Mouse (Mus musculus): ENCODE measurements around the gene Inka1. TPM values are rescaled to one million over a fixed set of nuclear protein-coding genes. Genes with fewer than 3 reads are reported as not detected.

The Inka1 gene
- polyA plus RNA-seq, 1 experiment from 2014 or later, result 22.8 TPM

DNA sequence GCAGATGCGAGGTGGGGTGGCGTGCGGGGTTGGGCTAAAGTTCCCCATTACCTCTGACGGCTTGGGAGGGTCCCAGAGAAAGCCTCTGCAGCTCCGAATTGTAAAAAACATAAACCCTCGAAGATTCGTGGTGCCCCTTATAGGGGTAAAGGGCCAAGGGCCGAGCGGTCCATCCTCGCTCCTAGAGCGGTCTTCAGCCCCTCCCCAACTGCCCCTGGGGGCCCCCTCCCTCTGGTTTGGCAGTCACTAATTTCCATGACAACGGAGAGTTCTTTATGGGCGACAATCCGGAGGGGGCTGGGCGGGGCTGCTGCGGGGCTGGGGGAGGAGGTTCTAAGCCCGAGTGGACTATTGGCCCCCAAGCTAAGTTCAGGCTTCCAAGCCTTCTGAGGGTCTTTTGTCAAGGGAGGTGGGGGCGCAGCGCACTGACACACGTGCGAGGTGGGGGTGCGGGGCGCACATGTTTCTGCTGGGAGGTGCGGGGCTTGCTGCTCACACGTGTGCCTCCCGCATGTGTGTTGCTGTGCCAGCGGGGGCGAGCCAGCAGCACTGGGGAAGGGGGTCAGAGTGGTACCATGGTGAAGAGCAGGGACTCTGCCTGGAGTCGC, 49.4 kb downstream of the Inka1 start:
- under 1% methylated on average over 29 of the region's 29 CpGs for WGBS
- Histone ChIP-seq H3K4me2 (ENCODE audit: low read depth, low read length, severe bottlenecking) (peak overlapping the region; percentile 98), H3K9me3 (ENCODE audit: control insufficient read depth, low read length) (no peaks in the 10 kb centered on the region), H3K36me3 (ENCODE audit: control insufficient read depth, insufficient read depth, low read length) (no peaks in the 10 kb centered on the region), H3K9ac (ENCODE audit: low read length) (peak overlapping the region; percentile 67), H3K4me1 (replicated peaks; ENCODE audit: control insufficient read depth, insufficient read depth, low read length) (peaks cover 13% of the 10 kb centered on the region; the same call in 1 of the 2 replicates), H3K4me3 (ENCODE audit: low read depth, low read length) (peak overlapping the region; percentile 52), H3K27me3 (ENCODE audit: control insufficient read depth, insufficient read depth, low read length) (no peaks in the 10 kb centered on the region), H3K27ac (ENCODE audit: low read depth, low read length) (no peak overlapping the region)
- ATAC-seq (replicated peaks; ENCODE audit: low FRiP score), result peak; percentile 80
- DNase-seq (ENCODE audit: low spot score), result peak; percentile 67

DNA sequence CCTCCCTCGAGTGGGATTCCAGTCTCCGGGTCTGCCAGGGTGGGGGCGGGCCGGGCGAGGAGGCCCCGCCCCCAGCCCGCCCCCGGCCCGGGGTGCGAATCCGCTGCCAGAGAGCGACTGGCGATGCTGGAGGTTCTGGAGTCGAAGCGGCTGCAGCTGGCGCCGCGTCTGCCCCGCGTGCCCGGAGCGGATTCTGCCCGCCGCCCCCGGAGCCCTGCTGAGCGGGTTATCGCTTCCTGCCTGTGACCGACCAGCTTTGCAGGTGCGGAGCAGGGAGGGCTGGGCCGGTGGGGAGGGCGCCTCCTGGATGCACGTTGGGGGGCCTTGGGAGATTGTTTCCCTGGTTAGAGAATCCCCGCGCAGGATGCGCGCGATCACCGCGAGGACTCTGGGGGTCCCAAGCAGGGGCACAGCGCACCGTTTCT, 49.9 kb downstream of the Inka1 start:
- DNase-seq (ENCODE audit: low spot score), result peak; percentile 72
- under 1% methylated on average over 34 of the region's 41 CpGs for WGBS
- Histone ChIP-seq H3K4me2 (ENCODE audit: low read depth, low read length, severe bottlenecking) (peak overlapping the region; percentile 98), H3K36me3 (ENCODE audit: control insufficient read depth, insufficient read depth, low read length) (no peaks in the 10 kb centered on the region), H3K4me1 (replicated peaks; ENCODE audit: control insufficient read depth, insufficient read depth, low read length) (peaks cover 13% of the 10 kb centered on the region; the same call in 1 of the 2 replicates), H3K27me3 (ENCODE audit: control insufficient read depth, insufficient read depth, low read length) (no peaks in the 10 kb centered on the region), H3K9ac (ENCODE audit: low read length) (peak overlapping the region; percentile 67), H3K27ac (ENCODE audit: low read depth, low read length) (no peak overlapping the region), H3K4me3 (ENCODE audit: low read depth, low read length) (peak overlapping the region; percentile 52), H3K9me3 (ENCODE audit: control insufficient read depth, low read length) (no peaks in the 10 kb centered on the region)
- peak; percentile 66 for ATAC-seq (replicated peaks; ENCODE audit: low FRiP score)

DNA sequence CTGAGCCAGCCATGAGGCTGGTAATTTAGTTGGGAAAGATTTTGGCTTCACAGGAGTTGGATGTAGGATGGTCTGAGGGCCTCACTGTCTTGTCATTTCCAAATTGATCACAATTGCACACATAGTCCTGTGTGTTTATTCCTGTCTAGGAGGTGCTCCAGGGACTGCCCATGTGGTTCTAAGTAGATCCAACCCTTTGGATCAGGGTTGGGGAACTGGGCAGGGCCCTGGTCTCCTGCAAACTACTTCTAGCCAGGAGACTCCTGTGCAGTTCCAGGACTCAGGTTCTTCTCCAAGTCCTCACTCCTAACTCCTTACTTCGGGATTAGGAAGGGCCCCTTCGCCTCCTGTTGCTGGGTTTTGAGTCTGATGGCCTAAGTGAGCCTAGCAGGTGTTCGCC, 50.3 kb downstream of the Inka1 start, which contains the start of gene Camkv:
Gene Camkv (plus strand): TSS at position 301 of the 400 bp plus-strand sequence.
- H3K4me2 ChIP-seq (ENCODE audit: low read depth, low read length, severe bottlenecking), result peak within 1 kb of the TSS; percentile 98
- no peaks in the 10 kb centered on the region for H3K27me3 ChIP-seq (ENCODE audit: control insufficient read depth, insufficient read depth, low read length)
- peak within 1 kb of the TSS; percentile 52 for H3K4me3 ChIP-seq (ENCODE audit: low read depth, low read length)
- H3K9me3 ChIP-seq (ENCODE audit: control insufficient read depth, low read length), result no peaks in the 10 kb centered on the region
- H3K27ac ChIP-seq (ENCODE audit: low read depth, low read length), result no peak within 1 kb of the TSS
- peak within 1 kb of the TSS; percentile 67 for H3K9ac ChIP-seq (ENCODE audit: low read length)
- no peak for DNase-seq (ENCODE audit: low spot score)
- H3K4me1 ChIP-seq (replicated peaks; ENCODE audit: control insufficient read depth, insufficient read depth, low read length), result peaks cover 13% of the 10 kb centered on the region; the same call in 1 of the 2 replicates
- no peak for ATAC-seq (replicated peaks; ENCODE audit: low FRiP score)
- WGBS, result 8% methylated on average over 3 of the region's 3 CpGs
- no peaks in the 10 kb centered on the region for H3K36me3 ChIP-seq (ENCODE audit: control insufficient read depth, insufficient read depth, low read length)

Other genes with a start within 250 kb of the Inka1 start
- gene Rbm5, start 214.9 kb downstream of the Inka1 start, polyA plus RNA-seq (2014; fragmentation: Nextera tagmentation; extraction: Ambion mirVana), result 198 and 206 TPM in 2 replicates
- 112 and 119 TPM in 2 replicates for gene Rbm6, start 112.6 kb downstream of the Inka1 start, polyA plus RNA-seq (2014; fragmentation: Nextera tagmentation; extraction: Ambion mirVana)
- gene Mon1a, start 97.7 kb downstream of the Inka1 start, polyA plus RNA-seq (2014; fragmentation: Nextera tagmentation; extraction: Ambion mirVana), result 14.7 and 14.9 TPM in 2 replicates
- 0.36 and 0.43 TPM in 2 replicates for gene Mst1r, start 79.0 kb downstream of the Inka1 start, polyA plus RNA-seq (2014; fragmentation: Nextera tagmentation; extraction: Ambion mirVana)
- not detected in 2 replicates for gene Actl11, start 57.4 kb downstream of the Inka1 start, polyA plus RNA-seq (2014; fragmentation: Nextera tagmentation; extraction: Ambion mirVana)
- gene Camkv, start 50.2 kb downstream of the Inka1 start, polyA plus RNA-seq (2014; fragmentation: Nextera tagmentation; extraction: Ambion mirVana), result 7.4 and 8.0 TPM in 2 replicates
- gene Traip, start 35.7 kb downstream of the Inka1 start, polyA plus RNA-seq (2014; fragmentation: Nextera tagmentation; extraction: Ambion mirVana), result 38.2 and 39.7 TPM in 2 replicates
- gene Uba7, start 10.4 kb downstream of the Inka1 start, polyA plus RNA-seq (2014; fragmentation: Nextera tagmentation; extraction: Ambion mirVana), result 7.9 and 8.4 TPM in 2 replicates
- gene Gm20661, start 2.8 kb downstream of the Inka1 start, polyA plus RNA-seq (2014; fragmentation: Nextera tagmentation; extraction: Ambion mirVana), result 1.0 and 1.7 TPM in 2 replicates
- 1.9 and 3.4 TPM in 2 replicates for gene Cdhr4, start 6.6 kb upstream of the Inka1 start, polyA plus RNA-seq (2014; fragmentation: Nextera tagmentation; extraction: Ambion mirVana)
- 0.39 and 1.1 TPM in 2 replicates for gene Gm20662, start 10.5 kb upstream of the Inka1 start, polyA plus RNA-seq (2014; fragmentation: Nextera tagmentation; extraction: Ambion mirVana)
- gene Ip6k1, start 16.6 kb upstream of the Inka1 start, polyA plus RNA-seq (2014; fragmentation: Nextera tagmentation; extraction: Ambion mirVana), result 41.1 and 43.3 TPM in 2 replicates
- gene Gmppb, start 63.4 kb upstream of the Inka1 start, polyA plus RNA-seq (2014; fragmentation: Nextera tagmentation; extraction: Ambion mirVana), result 19.9 and 20.7 TPM in 2 replicates
- 2.4 and 2.7 TPM in 2 replicates for gene Amigo3, start 67.3 kb upstream of the Inka1 start, polyA plus RNA-seq (2014; fragmentation: Nextera tagmentation; extraction: Ambion mirVana)
- gene Mst1, start 94.6 kb upstream of the Inka1 start, polyA plus RNA-seq (2014; fragmentation: Nextera tagmentation; extraction: Ambion mirVana), result 0.28 and 0.56 TPM in 2 replicates
- gene Rnf123, start 97.5 kb upstream of the Inka1 start, polyA plus RNA-seq (2014; fragmentation: Nextera tagmentation; extraction: Ambion mirVana), result 34.7 and 37.0 TPM in 2 replicates
- 53.3 and 61.5 TPM in 2 replicates for gene Apeh, start 108.7 kb upstream of the Inka1 start, polyA plus RNA-seq (2014; fragmentation: Nextera tagmentation; extraction: Ambion mirVana)
- gene Bsn, start 204.5 kb upstream of the Inka1 start, polyA plus RNA-seq (2014; fragmentation: Nextera tagmentation; extraction: Ambion mirVana), result 2.5 and 3.0 TPM in 2 replicates

Data from forebrain, embryonic 11.5 days (tissue).